ENCODE assay signal across 28 mouse cellular contexts in genomic region chr10:31517192-31517591, GRCm38 (mm10).
DNase-seq lines count a peak whose midpoint lies in the region; ATAC-seq and TF ChIP-seq lines count a peak whose summit lies in the region.
"Had no signal": no experiment of that assay in that cellular context is flagged by ENCODE, and none has a peak within 500 bp of the region (broad histone marks: within the 10 kb centered on the region; RNA-seq: fewer than 3 reads in every experiment).

No protein-coding gene starts in this region.

- H3K79me2 ChIP-seq in liver, adult 2 months (ENCODE audit: control insufficient read depth, insufficient read depth, low read length): peaks cover 6% of the 10 kb centered on the region

- TF ChIP-seq EP300 in stomach, postnatal 0 days (optimal IDR thresholded peaks at IDR 0.05): no peak

- no peak overlapping the region for H3K9ac ChIP-seq in liver, adult 2 months (ENCODE audit: low read depth, low read length)
- no peak overlapping the region for H3K9ac ChIP-seq in intestine, postnatal 0 days (ENCODE audit: low read depth, low read length)
- H3K9ac ChIP-seq in stomach, postnatal 0 days (ENCODE audit: low read length): no peak overlapping the region
- H3K9ac ChIP-seq: embryonic facial prominence, embryonic 13.5 days; forebrain, embryonic 15.5 days; hindbrain, embryonic 15.5 days; liver, embryonic 15.5 days; lung, embryonic 15.5 days; midbrain, embryonic 12.5 days; neural tube, embryonic 12.5 days had no signal

- TF ChIP-seq CTCF in kidney, adult 2 months (conservative IDR thresholded peaks at IDR 0.05; ENCODE audit: insufficient read depth, insufficient read length, low read depth, low read length): no peak
- TF ChIP-seq CTCF in liver, adult 2 months (IDR thresholded peaks at IDR 0.05; ENCODE audit: low read depth, low read length): no peak
- TF ChIP-seq CTCF in intestine, postnatal 0 days (IDR thresholded peaks at IDR 0.05; ENCODE audit: low read depth): no peak
- no peak for TF ChIP-seq CTCF in stomach, postnatal 0 days (IDR thresholded peaks at IDR 0.05; ENCODE audit: low read depth)

- H3K4me1 ChIP-seq in kidney, adult 2 months (ENCODE audit: control insufficient read depth, insufficient read depth, low read length): peaks cover 6% of the 10 kb centered on the region; the same call in 1 of the 2 replicates
- H3K4me1 ChIP-seq in liver, adult 2 months (ENCODE audit: control insufficient read depth, insufficient read depth, low read length): peaks cover 7% of the 10 kb centered on the region
- peaks cover 3% of the 10 kb centered on the region; the same call in 1 of the 2 replicates for H3K4me1 ChIP-seq in intestine, postnatal 0 days (replicated peaks; ENCODE audit: control insufficient read depth, insufficient read depth, low read length)
- H3K4me1 ChIP-seq in stomach, postnatal 0 days (replicated peaks; ENCODE audit: control insufficient read depth, insufficient read depth): no peaks in the 10 kb centered on the region
- H3K4me1 ChIP-seq: embryonic facial prominence, embryonic 13.5 days; forebrain, embryonic 10.5 days; hindbrain, embryonic 15.5 days; liver, embryonic 15.5 days; lung, embryonic 15.5 days had no signal

- no peak overlapping the region for H3K4me3 ChIP-seq in kidney, adult 2 months (ENCODE audit: insufficient read depth, low read depth, low read length)
- no peak overlapping the region for H3K4me3 ChIP-seq in liver, adult 2 months (ENCODE audit: insufficient read depth, low read depth, low read length)
- H3K4me3 ChIP-seq in intestine, postnatal 0 days (ENCODE audit: low read depth, low read length): no peak overlapping the region
- H3K4me3 ChIP-seq in stomach, postnatal 0 days (ENCODE audit: low read depth, low read length): no peak overlapping the region
- H3K4me3 ChIP-seq: embryonic facial prominence, embryonic 13.5 days; forebrain, embryonic 10.5 days; forebrain, embryonic 15.5 days; hindbrain, embryonic 10.5 days; hindbrain, embryonic 15.5 days; layer of hippocampus, adult 2 months; liver, embryonic 15.5 days; lung, embryonic 15.5 days; midbrain, embryonic 12.5 days; myocyte; neural tube, embryonic 12.5 days had no signal

- no peak overlapping the region for H3K4me2 ChIP-seq in intestine, postnatal 0 days (replicated peaks; ENCODE audit: low read depth)
- no peak overlapping the region for H3K4me2 ChIP-seq in stomach, postnatal 0 days (replicated peaks; ENCODE audit: low read depth)
- H3K4me2 ChIP-seq: embryonic facial prominence, embryonic 13.5 days; forebrain, embryonic 15.5 days; heart, embryonic 11.5 days; hindbrain, embryonic 15.5 days; liver, embryonic 15.5 days; lung, embryonic 15.5 days; midbrain, embryonic 12.5 days; neural tube, embryonic 12.5 days had no signal

- peak overlapping the region; percentile 35; the same call in 1 of the 2 replicates for H3K27ac ChIP-seq in kidney, adult 2 months (ENCODE audit: insufficient read depth, low read depth, low read length)
- peak overlapping the region; percentile 84 for H3K27ac ChIP-seq in liver, adult 2 months (replicated peaks; ENCODE audit: insufficient read depth, low read depth, low read length)
- H3K27ac ChIP-seq in intestine, postnatal 0 days (ENCODE audit: low read depth, low read length): peak overlapping the region; percentile 22; the same call in 1 of the 2 replicates
- H3K27ac ChIP-seq in stomach, postnatal 0 days (replicated peaks): no peak overlapping the region
- H3K27ac ChIP-seq: embryonic facial prominence, embryonic 13.5 days; forebrain, embryonic 10.5 days; forebrain, embryonic 15.5 days; hindbrain, embryonic 10.5 days; hindbrain, embryonic 15.5 days; layer of hippocampus, adult 2 months; liver, embryonic 15.5 days; lung, embryonic 15.5 days; midbrain, embryonic 12.5 days; neural tube, embryonic 12.5 days had no signal

- H3K9me3 ChIP-seq in intestine, postnatal 0 days (ENCODE audit: control insufficient read depth): no peaks in the 10 kb centered on the region
- no peaks in the 10 kb centered on the region for H3K9me3 ChIP-seq in stomach, postnatal 0 days (ENCODE audit: control insufficient read depth, low read length)
- H3K9me3 ChIP-seq: embryonic facial prominence, embryonic 13.5 days; forebrain, embryonic 10.5 days; forebrain, embryonic 15.5 days; hindbrain, embryonic 10.5 days; hindbrain, embryonic 15.5 days; liver, embryonic 15.5 days; lung, embryonic 15.5 days; midbrain, embryonic 12.5 days; neural tube, embryonic 12.5 days had no signal

- no peaks in the 10 kb centered on the region for H3K27me3 ChIP-seq in kidney, adult 2 months (replicated peaks; ENCODE audit: control insufficient read depth, insufficient read depth, low read length)
- H3K27me3 ChIP-seq in liver, adult 2 months (ENCODE audit: control insufficient read depth, insufficient read depth, low read length): no peaks in the 10 kb centered on the region
- no peaks in the 10 kb centered on the region for H3K27me3 ChIP-seq in intestine, postnatal 0 days (replicated peaks; ENCODE audit: control insufficient read depth, insufficient read depth, low read length)
- H3K27me3 ChIP-seq in stomach, postnatal 0 days (ENCODE audit: control insufficient read depth, insufficient read depth, low read length): no peaks in the 10 kb centered on the region
- H3K27me3 ChIP-seq: embryonic facial prominence, embryonic 13.5 days; forebrain, embryonic 15.5 days; hindbrain, embryonic 15.5 days; liver, embryonic 15.5 days; lung, embryonic 15.5 days; midbrain, embryonic 12.5 days; neural tube, embryonic 12.5 days had no signal

- TF ChIP-seq POLR2A in kidney, adult 2 months (IDR thresholded peaks at IDR 0.05; ENCODE audit: low read depth, low read length): no peak
- no peak for TF ChIP-seq POLR2A in liver, adult 2 months (IDR thresholded peaks at IDR 0.05; ENCODE audit: extremely low read depth, insufficient read depth, low read length)

- peak; percentile 96 for ATAC-seq in intestine, postnatal 0 days
- peak; percentile 93 for ATAC-seq in stomach, postnatal 0 days (ENCODE audit: low FRiP score, low TSS enrichment)
- ATAC-seq: CD4-positive, CD25-positive, alpha-beta regulatory T cell, adult 4 months; forebrain, embryonic 15.5 days; inflammation-experienced regulatory T-cells, adult 6 months had no signal

- DNase-seq in kidney, adult 2 months: peak; percentile 54
- no peak for DNase-seq in kidney, postnatal 4 days
- peak; percentile 92 for DNase-seq in liver, adult 2 months (ENCODE audit: extremely low read depth, low read depth, low spot score)
- no peak for DNase-seq in liver
- peak; percentile 54 for DNase-seq in stomach, postnatal 0 days (ENCODE audit: low spot score)
- no peak for DNase-seq in c-Kit-positive CD71-positive TER-119-positive erythroid progenitor cells, embryonic 14.5 days (ENCODE audit: low spot score)
- DNase-seq: adrenal gland, postnatal 25 days; cerebellum, adult 18-20 months; cerebellum, postnatal 10 days; gastrocnemius, postnatal 25 days; heart, adult 18-20 months; left cerebral cortex, postnatal 4 days; thymus, postnatal 14 days had no signal

- whole genome bisulfite sequencing in kidney, adult 2 months: 52% methylated on average over 4 of the region's 4 CpGs
- 15% methylated on average over 4 of the region's 4 CpGs for whole genome bisulfite sequencing in liver, adult 2 months
- 51% methylated on average over 4 of the region's 4 CpGs for WGBS in intestine, postnatal 0 days
- WGBS in stomach, postnatal 0 days: 53% methylated on average over 4 of the region's 4 CpGs

- no peaks in the 10 kb centered on the region for H3K36me3 ChIP-seq in kidney, adult 2 months (ENCODE audit: control insufficient read depth, insufficient read depth, low read length)
- no peaks in the 10 kb centered on the region; the same call in 1 of the 2 replicates for H3K36me3 ChIP-seq in liver, adult 2 months (ENCODE audit: control insufficient read depth, insufficient read depth, low read length)
- no peaks in the 10 kb centered on the region for H3K36me3 ChIP-seq in intestine, postnatal 0 days (ENCODE audit: control insufficient read depth, insufficient read depth)
- no peaks in the 10 kb centered on the region for H3K36me3 ChIP-seq in stomach, postnatal 0 days (ENCODE audit: control insufficient read depth, insufficient read depth, low read length)
- H3K36me3 ChIP-seq: forebrain, embryonic 15.5 days; hindbrain, embryonic 10.5 days; hindbrain, embryonic 15.5 days; liver, embryonic 15.5 days; lung, embryonic 15.5 days; midbrain, embryonic 12.5 days; neural tube, embryonic 12.5 days had no signal

Comparison
In these comparisons a context has a peak if more than half of its experiments do, and no peak if none do; other contexts are left out.
1. DNase-seq: peak in kidney, adult 2 months (single experiment), liver, adult 2 months (single experiment) and stomach, postnatal 0 days (single experiment); none in kidney, postnatal 4 days (0 of 2), liver (single experiment) and c-Kit-positive CD71-positive TER-119-positive erythroid progenitor cells, embryonic 14.5 days (single experiment).